Mouse (Mus musculus): ENCODE data around the gene Negr1. TPM values are rescaled to one million over a fixed set of nuclear protein-coding genes. Genes with fewer than 3 reads are reported as not detected.

Gene Negr1
- polyA plus RNA-seq, 1 experiment = not detected

DNA sequence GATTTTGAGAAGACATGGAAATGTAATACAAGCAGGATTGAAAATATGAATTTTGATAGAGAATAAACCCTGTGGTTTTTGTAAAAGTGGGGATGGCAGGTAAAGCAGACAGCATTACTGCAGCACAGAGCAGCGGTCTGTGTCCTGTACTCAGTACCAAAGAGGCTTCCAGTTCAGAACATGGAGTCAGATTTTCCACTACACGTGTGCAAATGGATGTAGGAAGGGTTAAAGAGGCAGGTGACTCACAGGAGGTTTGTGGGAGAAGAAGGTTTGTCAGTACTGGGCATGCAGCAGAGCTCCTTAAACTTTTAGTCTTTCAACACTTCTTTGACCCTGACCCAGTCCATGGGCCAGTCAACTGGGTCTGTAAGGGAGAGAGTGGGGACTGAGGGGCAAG lies 409.5 kb downstream of the Negr1 start:
- TF ChIP-seq CTCF (IDR thresholded peaks at IDR 0.05; ENCODE audit: low read depth, low read length) (no peak), POLR2A (IDR thresholded peaks at IDR 0.05; ENCODE audit: insufficient read depth, low read length) (no peak), EP300 (IDR thresholded peaks at IDR 0.05; ENCODE audit: insufficient read depth, low read depth, low read length) (no peak)
- Histone ChIP-seq H3K27me3 (ENCODE audit: control insufficient read depth, insufficient read depth, low read length, poor library complexity, severe bottlenecking) (no peaks in the 10 kb centered on the region), H3K4me3 (ENCODE audit: low read depth, low read length) (no peak overlapping the region), H3K4me1 (ENCODE audit: control insufficient read depth, insufficient read depth, low read length) (no peaks in the 10 kb centered on the region), H3K9me3 (replicated peaks; ENCODE audit: control insufficient read depth, insufficient read depth, low read length, poor library complexity, severe bottlenecking) (no peaks in the 10 kb centered on the region), H3K27ac (ENCODE audit: insufficient read depth, low read length) (no peak overlapping the region), H3K9ac (ENCODE audit: low read depth, poor library complexity, severe bottlenecking) (no peak overlapping the region), H3K36me3 (ENCODE audit: control insufficient read depth, insufficient read depth, low read length, poor library complexity, severe bottlenecking) (no peaks in the 10 kb centered on the region)

DNA sequence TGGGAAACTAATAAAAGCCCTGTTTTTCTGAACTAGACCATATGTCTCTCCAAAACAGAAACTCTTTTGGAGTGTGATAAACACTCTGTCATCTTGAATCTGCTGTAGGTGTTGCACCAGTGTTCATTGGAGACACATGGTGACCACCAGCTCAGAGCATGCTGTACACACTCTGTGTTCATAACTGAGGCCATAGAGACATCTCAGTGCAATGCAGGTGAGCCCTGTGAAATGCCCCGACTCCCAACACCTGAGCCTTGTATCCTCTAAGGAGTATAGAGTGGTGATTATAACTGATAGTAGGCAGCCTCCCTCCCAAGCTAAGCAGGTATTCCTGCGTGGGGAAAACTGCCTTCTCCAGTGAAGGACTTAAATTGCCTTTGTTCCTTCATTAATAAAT lies 415.2 kb downstream of the Negr1 start:
- no peak overlapping the region for H3K27ac ChIP-seq (ENCODE audit: insufficient read depth, low read length)
- TF ChIP-seq CTCF (IDR thresholded peaks at IDR 0.05; ENCODE audit: low read depth, low read length) (no peak), EP300 (IDR thresholded peaks at IDR 0.05; ENCODE audit: insufficient read depth, low read depth, low read length) (no peak), POLR2A (IDR thresholded peaks at IDR 0.05; ENCODE audit: insufficient read depth, low read length) (no peak)
- no peaks in the 10 kb centered on the region for H3K9me3 ChIP-seq (replicated peaks; ENCODE audit: control insufficient read depth, insufficient read depth, low read length, poor library complexity, severe bottlenecking)
- H3K4me3 ChIP-seq (ENCODE audit: low read depth, low read length) = no peak overlapping the region
- H3K4me1 ChIP-seq (ENCODE audit: control insufficient read depth, insufficient read depth, low read length) = no peaks in the 10 kb centered on the region
- no peak overlapping the region for H3K9ac ChIP-seq (ENCODE audit: low read depth, poor library complexity, severe bottlenecking)
- H3K36me3 ChIP-seq (ENCODE audit: control insufficient read depth, insufficient read depth, low read length, poor library complexity, severe bottlenecking) = no peaks in the 10 kb centered on the region
- H3K27me3 ChIP-seq (ENCODE audit: control insufficient read depth, insufficient read depth, low read length, poor library complexity, severe bottlenecking) = no peaks in the 10 kb centered on the region

DNA sequence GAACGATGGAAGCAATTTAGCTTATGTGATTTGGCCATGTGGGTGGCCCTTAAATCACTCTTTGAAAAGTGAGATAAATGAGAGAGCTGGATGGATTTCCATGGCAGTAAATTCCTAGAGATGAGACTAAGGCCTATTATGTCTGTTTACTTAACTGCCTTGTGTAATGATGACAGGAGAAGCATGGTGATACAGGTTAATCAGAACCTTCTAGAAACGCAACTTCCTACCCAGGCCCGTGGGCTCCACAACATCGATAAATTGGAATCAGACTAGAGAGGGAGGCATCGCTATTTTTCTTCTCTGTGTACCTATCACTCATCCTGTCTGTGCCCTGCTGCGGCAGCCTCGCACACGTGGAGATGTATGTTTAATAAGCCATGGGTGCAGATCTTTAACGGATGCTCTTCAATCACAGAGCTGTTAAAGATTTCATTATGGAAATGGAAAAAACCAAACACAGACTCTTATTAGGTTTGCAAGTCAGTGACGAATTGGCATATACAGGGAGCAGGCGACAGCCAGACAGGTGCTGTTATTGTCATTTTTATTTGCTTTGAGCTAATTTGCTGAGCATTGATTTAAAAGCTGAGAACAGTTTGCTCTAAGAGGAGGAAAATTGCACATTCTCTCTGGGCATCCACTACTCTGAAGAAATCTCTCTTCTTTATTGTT lies 418.6 kb downstream of the Negr1 start:
- Histone ChIP-seq H3K9me3 (replicated peaks; ENCODE audit: control insufficient read depth, insufficient read depth, low read length, poor library complexity, severe bottlenecking) (no peaks in the 10 kb centered on the region), H3K27me3 (ENCODE audit: control insufficient read depth, insufficient read depth, low read length, poor library complexity, severe bottlenecking) (no peaks in the 10 kb centered on the region), H3K9ac (ENCODE audit: low read depth, poor library complexity, severe bottlenecking) (no peak overlapping the region), H3K27ac (ENCODE audit: insufficient read depth, low read length) (no peak overlapping the region), H3K4me3 (ENCODE audit: low read depth, low read length) (no peak overlapping the region), H3K36me3 (ENCODE audit: control insufficient read depth, insufficient read depth, low read length, poor library complexity, severe bottlenecking) (no peaks in the 10 kb centered on the region), H3K4me1 (ENCODE audit: control insufficient read depth, insufficient read depth, low read length) (no peaks in the 10 kb centered on the region)
- no peak for TF ChIP-seq POLR2A (IDR thresholded peaks at IDR 0.05; ENCODE audit: insufficient read depth, low read length)
- TF ChIP-seq CTCF (IDR thresholded peaks at IDR 0.05; ENCODE audit: low read depth, low read length) = no peak
- no peak for TF ChIP-seq EP300 (IDR thresholded peaks at IDR 0.05; ENCODE audit: insufficient read depth, low read depth, low read length)

DNA sequence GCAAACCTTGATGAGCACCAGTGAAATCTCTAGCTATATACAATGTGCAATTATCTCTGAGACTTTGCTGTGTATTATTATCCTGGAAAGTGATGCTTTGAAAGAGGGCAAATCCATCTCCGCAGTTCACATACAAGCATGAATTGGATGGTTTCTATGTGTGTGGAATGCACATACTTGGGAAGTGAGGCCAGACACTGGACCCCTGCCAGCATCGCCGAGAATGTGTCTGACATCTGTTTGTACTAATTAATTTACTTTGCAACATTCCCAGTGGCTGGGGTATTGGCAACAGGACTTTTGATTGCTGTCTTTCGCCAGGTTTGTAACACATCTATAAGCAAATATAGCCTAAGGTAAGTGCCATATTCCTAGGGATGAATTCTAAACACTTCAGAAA lies 420.5 kb downstream of the Negr1 start:
- Histone ChIP-seq H3K4me3 (ENCODE audit: low read depth, low read length) (no peak overlapping the region), H3K9me3 (replicated peaks; ENCODE audit: control insufficient read depth, insufficient read depth, low read length, poor library complexity, severe bottlenecking) (no peaks in the 10 kb centered on the region), H3K4me1 (ENCODE audit: control insufficient read depth, insufficient read depth, low read length) (no peaks in the 10 kb centered on the region), H3K27me3 (ENCODE audit: control insufficient read depth, insufficient read depth, low read length, poor library complexity, severe bottlenecking) (no peaks in the 10 kb centered on the region), H3K36me3 (ENCODE audit: control insufficient read depth, insufficient read depth, low read length, poor library complexity, severe bottlenecking) (no peaks in the 10 kb centered on the region), H3K9ac (ENCODE audit: low read depth, poor library complexity, severe bottlenecking) (no peak overlapping the region), H3K27ac (ENCODE audit: insufficient read depth, low read length) (no peak overlapping the region)
- TF ChIP-seq EP300 (IDR thresholded peaks at IDR 0.05; ENCODE audit: insufficient read depth, low read depth, low read length) (no peak), POLR2A (IDR thresholded peaks at IDR 0.05; ENCODE audit: insufficient read depth, low read length) (no peak), CTCF (IDR thresholded peaks at IDR 0.05; ENCODE audit: low read depth, low read length) (no peak)

DNA sequence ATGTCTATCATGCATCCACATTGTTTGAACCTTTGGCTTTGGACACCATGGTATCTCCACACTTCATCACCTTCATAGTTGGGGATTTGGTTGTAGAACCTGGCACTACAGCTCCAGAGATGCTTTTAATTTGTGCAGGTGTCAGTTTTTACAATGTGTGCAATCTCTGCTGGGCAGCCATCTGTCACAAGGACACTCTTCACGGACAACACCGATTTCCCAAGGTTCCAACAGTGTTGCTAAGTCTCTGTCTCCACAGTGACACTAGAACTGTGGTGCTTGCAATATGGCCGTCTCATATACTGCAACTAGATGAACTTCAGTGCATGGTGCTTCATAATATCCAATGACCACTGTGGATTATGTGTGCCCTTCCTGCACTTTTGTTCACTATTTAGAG lies 425.5 kb downstream of the Negr1 start:
- H3K4me3 ChIP-seq (ENCODE audit: low read depth, low read length) = no peak overlapping the region
- H3K36me3 ChIP-seq (ENCODE audit: control insufficient read depth, insufficient read depth, low read length, poor library complexity, severe bottlenecking) = no peaks in the 10 kb centered on the region
- TF ChIP-seq EP300 (IDR thresholded peaks at IDR 0.05; ENCODE audit: insufficient read depth, low read depth, low read length) = no peak
- TF ChIP-seq POLR2A (IDR thresholded peaks at IDR 0.05; ENCODE audit: insufficient read depth, low read length) = no peak
- no peak for TF ChIP-seq CTCF (IDR thresholded peaks at IDR 0.05; ENCODE audit: low read depth, low read length)
- H3K27ac ChIP-seq (ENCODE audit: insufficient read depth, low read length) = no peak overlapping the region
- no peaks in the 10 kb centered on the region for H3K4me1 ChIP-seq (ENCODE audit: control insufficient read depth, insufficient read depth, low read length)
- H3K9me3 ChIP-seq (replicated peaks; ENCODE audit: control insufficient read depth, insufficient read depth, low read length, poor library complexity, severe bottlenecking) = no peaks in the 10 kb centered on the region
- H3K9ac ChIP-seq (ENCODE audit: low read depth, poor library complexity, severe bottlenecking) = no peak overlapping the region
- H3K27me3 ChIP-seq (ENCODE audit: control insufficient read depth, insufficient read depth, low read length, poor library complexity, severe bottlenecking) = no peaks in the 10 kb centered on the region

DNA sequence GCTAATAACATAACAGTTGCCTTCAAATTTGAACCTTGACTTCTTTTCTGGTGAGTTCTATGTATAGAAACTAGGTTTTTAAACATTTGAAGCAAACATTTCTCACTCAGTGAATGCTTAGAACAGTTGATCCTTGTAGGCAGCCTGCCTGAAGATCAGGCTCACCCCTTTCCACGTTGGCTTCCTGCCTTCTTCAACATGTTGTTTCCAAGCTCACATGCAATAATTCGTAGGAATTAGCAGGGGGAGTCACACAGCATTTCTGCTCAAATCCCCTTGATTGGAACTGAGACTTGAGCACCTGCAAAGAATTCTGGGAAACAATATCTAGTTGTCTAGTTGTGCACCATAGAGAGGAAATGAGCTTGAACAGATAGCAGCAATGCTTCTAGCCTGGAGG lies 430.6 kb downstream of the Negr1 start:
- no peak overlapping the region for H3K9ac ChIP-seq (ENCODE audit: low read depth, poor library complexity, severe bottlenecking)
- no peaks in the 10 kb centered on the region for H3K27me3 ChIP-seq (ENCODE audit: control insufficient read depth, insufficient read depth, low read length, poor library complexity, severe bottlenecking)
- no peaks in the 10 kb centered on the region for H3K4me1 ChIP-seq (ENCODE audit: control insufficient read depth, insufficient read depth, low read length)
- H3K9me3 ChIP-seq (replicated peaks; ENCODE audit: control insufficient read depth, insufficient read depth, low read length, poor library complexity, severe bottlenecking) = no peaks in the 10 kb centered on the region
- no peak overlapping the region for H3K27ac ChIP-seq (ENCODE audit: insufficient read depth, low read length)
- no peaks in the 10 kb centered on the region for H3K36me3 ChIP-seq (ENCODE audit: control insufficient read depth, insufficient read depth, low read length, poor library complexity, severe bottlenecking)
- TF ChIP-seq CTCF (IDR thresholded peaks at IDR 0.05; ENCODE audit: low read depth, low read length) (no peak), POLR2A (IDR thresholded peaks at IDR 0.05; ENCODE audit: insufficient read depth, low read length) (no peak), EP300 (IDR thresholded peaks at IDR 0.05; ENCODE audit: insufficient read depth, low read depth, low read length) (no peak)
- no peak overlapping the region for H3K4me3 ChIP-seq (ENCODE audit: low read depth, low read length)

All from ES-Bruce4 (cell line).